Mouse (Mus musculus) CH12.LX (cell line): ENCODE data around the gene Tmem8.

Source experiments
- BHLHE40 ChIP-seq: IDR thresholded peaks from 2 replicates; pipeline ENCODE4 v1.6.1; 2011; ENCODE audit warnings: mild to moderate bottlenecking, low read depth, low read length, improper control_type of control experiment
- CHD2 ChIP-seq: IDR thresholded peaks from 2 replicates; pipeline ENCODE4 v1.6.1; 2011; ENCODE audit warnings: low read length, improper control_type of control experiment
- CTCF ChIP-seq, 2 experiments: IDR thresholded peaks in 1 of 2; conservative IDR thresholded peaks in 1 of 2; 2 replicates each; pipeline ENCODE4 v1.5.1; 2011 to 2012; ENCODE audit warnings: low read depth in 2 of 2, low read length in 2 of 2, improper control_type of control experiment in 1 of 2, inconsistent platforms in 1 of 2, mild to moderate bottlenecking in 1 of 2, moderate library complexity in 1 of 2
- E2F4 ChIP-seq: IDR thresholded peaks from 2 replicates; pipeline ENCODE4 v1.6.1; 2011; ENCODE audit warnings: low read depth, low read length, improper control_type of control experiment; ENCODE audit not compliant: insufficient replicate concordance
- ETS1 ChIP-seq: conservative IDR thresholded peaks from 2 replicates; pipeline ENCODE4 v1.6.1; 2012; ENCODE audit warnings: low read depth, mild to moderate bottlenecking, inconsistent platforms, low read length, improper control_type of control experiment, moderate library complexity
- MAZ ChIP-seq: IDR thresholded peaks from 2 replicates; pipeline ENCODE4 v1.6.1; 2012; ENCODE audit warnings: low read depth, mild to moderate bottlenecking, inconsistent platforms, low read length, improper control_type of control experiment, moderate library complexity
- MYC ChIP-seq: IDR thresholded peaks from 2 replicates; pipeline ENCODE4 v1.6.1; 2011; ENCODE audit warnings: low read depth, mild to moderate bottlenecking, improper control_type of control experiment, low read length
- NELFE ChIP-seq: IDR thresholded peaks from 2 replicates; pipeline ENCODE4 v1.6.1; 2011; ENCODE audit warnings: low read depth, low read length, improper control_type of control experiment
- POLR2A ChIP-seq: IDR thresholded peaks from 2 replicates; pipeline ENCODE4 v1.6.1; 2011; ENCODE audit warnings: low read depth, mild to moderate bottlenecking, improper control_type of control experiment, low read length
- POLR2AphosphoS2 ChIP-seq: IDR thresholded peaks from 2 replicates; pipeline ENCODE4 v1.6.1; 2011; ENCODE audit warnings: low read depth, low read length, improper control_type of control experiment
- TBP ChIP-seq: conservative IDR thresholded peaks from 2 replicates; pipeline ENCODE4 v1.6.1; 2011; ENCODE audit warnings: low read depth, low read length, improper control_type of control experiment
- ZC3H11A ChIP-seq: IDR thresholded peaks from 2 replicates; pipeline ENCODE4 v1.6.1; 2012; ENCODE audit warnings: low read depth, mild to moderate bottlenecking, inconsistent platforms, low read length, improper control_type of control experiment
- ZKSCAN1 ChIP-seq: IDR thresholded peaks from 2 replicates; pipeline ENCODE4 v1.6.1; 2012; ENCODE audit warnings: low read depth, inconsistent platforms, low read length, improper control_type of control experiment, borderline replicate concordance
- ZMIZ1 ChIP-seq: IDR thresholded peaks from 2 replicates; pipeline ENCODE4 v1.6.1; 2012; ENCODE audit warnings: low read depth, mild to moderate bottlenecking, inconsistent platforms, low read length, improper control_type of control experiment

DNA sequence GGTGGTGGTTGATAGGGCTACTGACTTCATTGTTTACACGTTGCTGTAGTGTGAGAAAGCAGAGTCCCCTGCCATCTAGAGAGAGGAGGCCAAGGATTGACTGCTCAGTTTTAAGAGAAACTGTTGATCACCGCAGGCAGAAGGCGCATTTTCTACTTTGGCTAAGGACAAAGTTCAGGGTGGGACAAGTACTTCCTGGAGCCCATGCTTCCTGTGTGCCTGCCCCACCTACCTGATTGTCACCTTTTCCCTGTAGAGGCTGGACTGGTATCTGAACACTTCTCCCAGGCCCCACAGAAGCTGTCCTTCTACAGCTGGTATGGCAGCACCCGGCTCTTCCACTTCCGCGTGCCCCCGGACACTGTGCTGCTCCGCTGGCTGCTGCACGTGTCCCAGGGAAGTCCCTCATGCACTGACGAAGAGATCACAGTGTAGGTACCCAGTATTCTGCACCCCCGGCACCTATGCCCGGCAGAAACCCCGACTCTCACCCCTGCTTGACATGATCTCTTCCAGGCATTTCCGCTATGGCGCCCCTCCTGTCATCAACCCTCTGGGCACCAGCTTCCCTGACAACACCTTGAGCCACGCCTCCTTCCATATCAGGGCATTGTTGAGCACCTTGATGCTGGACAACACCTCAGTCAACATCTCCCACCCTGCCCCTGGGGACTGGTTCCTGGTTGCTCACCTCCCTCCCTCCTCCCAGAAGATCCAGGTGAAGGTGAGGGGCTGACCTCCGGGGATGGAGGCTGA, 3.6 kb downstream of the Tmem8 start:
- no peak for TF ChIP-seq BHLHE40
- no peak for TF ChIP-seq CTCF (conservative IDR thresholded peaks at IDR 0.05 in 1 of 2, IDR thresholded peaks at IDR 0.05 in 1 of 2; ENCODE audit: low read depth in 2 of 2, low read length in 2 of 2)
- TF ChIP-seq ZC3H11A, result no peak
- TF ChIP-seq CHD2, result no peak
- TF ChIP-seq POLR2AphosphoS2, result no peak
- no peak for TF ChIP-seq ETS1
- TF ChIP-seq MAZ, result no peak
- TF ChIP-seq E2F4, result no peak
- TF ChIP-seq POLR2A, result no peak
- no peak for TF ChIP-seq MYC
- TF ChIP-seq TBP, result no peak
- TF ChIP-seq ZKSCAN1, result no peak
- TF ChIP-seq NELFE, result no peak
- TF ChIP-seq ZMIZ1, result no peak
